Mouse (Mus musculus): ENCODE measurements at regions not wholly inside any gene's neighbourhood (a gene's known extent, or its start where the extent isn't known, plus 50 kb on each side); places are given as distances from the start of the nearest gene placed in this dataset.

DNA sequence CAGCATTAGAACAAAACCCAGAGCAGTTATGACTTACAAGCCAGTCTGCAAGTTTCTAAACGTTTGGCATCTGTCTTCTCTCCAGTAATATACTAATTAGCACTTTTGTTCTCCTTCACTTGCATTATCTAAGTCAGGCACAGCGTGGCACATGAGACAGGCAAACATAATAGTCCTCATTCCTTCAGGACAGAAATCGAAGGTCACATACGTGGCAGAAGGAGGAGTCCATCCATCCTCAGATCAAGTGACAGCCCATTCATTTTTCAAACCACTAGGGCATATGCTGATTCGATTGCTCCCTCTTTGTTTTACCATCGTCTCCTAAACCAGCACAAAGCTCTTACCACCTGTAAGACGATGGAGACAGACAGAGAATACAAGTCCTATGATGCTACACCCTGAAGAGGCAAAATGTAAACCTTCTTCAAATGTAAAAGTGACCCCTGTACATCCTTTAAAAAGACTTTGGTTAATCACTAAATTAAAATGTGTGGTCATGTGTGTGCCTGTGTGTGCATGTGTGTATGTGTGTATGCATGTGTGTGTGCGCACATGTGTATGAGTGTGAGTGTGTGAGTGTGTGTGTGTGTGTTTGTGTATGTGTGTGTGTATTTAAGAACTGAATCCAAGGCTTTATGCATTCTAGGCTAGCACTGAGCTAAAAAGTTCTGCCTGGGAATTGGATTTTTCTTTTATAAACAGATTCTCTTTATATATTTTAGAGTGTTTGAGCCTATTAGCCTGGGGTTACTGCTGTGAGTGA is 90.9 kb upstream of the Klf12 start:
- ChIA-PET POLR2A (no interaction called here), CTCF (no interaction called here)

DNA sequence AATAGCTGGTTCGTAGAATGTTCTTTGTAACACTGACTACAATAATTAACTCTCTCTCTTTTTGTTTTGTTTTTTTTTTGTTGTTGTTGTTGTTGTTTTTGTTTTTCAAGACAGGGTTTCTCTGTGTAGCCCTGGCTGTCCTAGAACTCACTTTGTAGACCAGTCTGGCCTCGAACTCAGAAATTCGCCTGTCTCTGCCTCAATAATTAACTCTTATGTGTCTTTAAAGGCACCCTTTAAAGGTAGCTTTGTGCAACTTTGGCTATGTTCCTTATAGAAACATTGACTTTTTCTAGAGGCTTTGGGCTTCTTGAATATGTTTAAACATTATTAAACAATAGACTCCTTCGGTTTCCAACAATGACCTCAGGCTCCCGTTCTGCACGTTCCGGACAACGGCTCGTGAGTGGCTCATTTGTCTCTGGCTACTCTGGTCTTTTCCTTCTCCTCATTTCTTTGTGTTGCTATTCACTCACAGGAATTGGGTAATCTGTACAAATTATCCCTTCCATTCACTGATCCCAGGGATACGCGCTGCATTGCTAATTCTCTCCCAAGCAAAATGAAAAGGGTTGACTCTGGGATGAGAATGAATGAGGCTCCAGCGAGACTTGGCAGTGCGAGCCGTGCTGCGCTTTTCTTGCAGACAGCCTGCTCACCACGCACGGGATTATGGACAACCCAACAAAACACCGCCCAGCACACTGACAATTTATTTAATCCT is 90.2 kb upstream of the Klf12 start:
- POLR2A ChIA-PET = no interaction called here
- CTCF ChIA-PET = interaction anchor here in 1 of 4 experiments (0.7 kb wide), 1 partner anchor 916 kb away, joined by 3 read pairs; no protein-coding TSS in a partner anchor

DNA sequence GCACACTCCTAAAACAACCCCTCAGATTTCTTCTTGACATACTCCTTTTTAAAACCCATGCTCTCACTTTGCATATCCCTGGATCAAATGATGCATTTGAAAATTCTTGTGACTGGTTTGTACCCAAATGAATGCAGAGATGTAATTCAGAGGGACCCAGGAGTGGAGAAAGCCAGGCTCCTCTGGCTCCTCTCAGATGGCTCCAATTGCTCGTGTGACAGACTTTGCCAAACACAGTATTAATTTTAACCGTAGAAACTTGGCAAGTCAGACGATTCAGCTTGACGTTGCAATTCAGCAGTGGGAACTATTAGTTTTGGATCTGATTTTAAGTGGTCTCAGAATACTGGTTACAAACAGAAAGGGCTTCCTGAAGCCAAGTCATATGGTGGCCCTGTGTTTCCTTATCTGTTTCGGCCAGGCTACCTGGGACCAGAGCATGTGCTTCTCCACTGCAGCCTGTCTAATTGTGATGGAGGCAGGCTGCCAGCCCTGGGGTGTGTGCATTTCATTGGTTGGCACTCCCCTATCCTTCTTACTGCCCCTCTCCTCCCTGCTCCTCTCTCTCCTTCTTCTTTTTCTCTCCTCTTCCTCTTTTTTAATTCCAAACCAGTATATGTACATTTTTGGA is 81.9 kb upstream of the Klf12 start:
- CTCF ChIA-PET = no interaction called here
- POLR2A ChIA-PET = no interaction called here

DNA sequence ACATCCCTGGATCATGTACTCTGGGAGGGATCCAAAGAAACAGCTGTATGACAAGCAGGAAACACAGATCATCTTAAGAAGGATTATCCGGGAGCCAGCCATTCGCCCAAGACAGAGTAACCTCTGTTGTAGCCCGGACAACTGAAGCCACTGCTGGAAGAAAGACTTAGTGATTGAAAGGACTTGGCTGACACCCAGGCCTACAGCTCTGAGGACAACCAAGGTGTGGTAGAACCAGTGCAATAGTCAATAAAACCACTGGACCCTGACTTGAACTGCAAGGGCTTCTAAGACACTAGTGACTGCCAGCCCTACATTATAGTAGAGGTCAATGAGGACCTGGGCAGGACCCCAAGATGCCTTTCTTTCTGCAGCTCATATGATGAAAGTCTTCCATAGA is 78.3 kb upstream of the Klf12 start:
- ChIA-PET CTCF (no interaction called here), POLR2A (no interaction called here)

DNA sequence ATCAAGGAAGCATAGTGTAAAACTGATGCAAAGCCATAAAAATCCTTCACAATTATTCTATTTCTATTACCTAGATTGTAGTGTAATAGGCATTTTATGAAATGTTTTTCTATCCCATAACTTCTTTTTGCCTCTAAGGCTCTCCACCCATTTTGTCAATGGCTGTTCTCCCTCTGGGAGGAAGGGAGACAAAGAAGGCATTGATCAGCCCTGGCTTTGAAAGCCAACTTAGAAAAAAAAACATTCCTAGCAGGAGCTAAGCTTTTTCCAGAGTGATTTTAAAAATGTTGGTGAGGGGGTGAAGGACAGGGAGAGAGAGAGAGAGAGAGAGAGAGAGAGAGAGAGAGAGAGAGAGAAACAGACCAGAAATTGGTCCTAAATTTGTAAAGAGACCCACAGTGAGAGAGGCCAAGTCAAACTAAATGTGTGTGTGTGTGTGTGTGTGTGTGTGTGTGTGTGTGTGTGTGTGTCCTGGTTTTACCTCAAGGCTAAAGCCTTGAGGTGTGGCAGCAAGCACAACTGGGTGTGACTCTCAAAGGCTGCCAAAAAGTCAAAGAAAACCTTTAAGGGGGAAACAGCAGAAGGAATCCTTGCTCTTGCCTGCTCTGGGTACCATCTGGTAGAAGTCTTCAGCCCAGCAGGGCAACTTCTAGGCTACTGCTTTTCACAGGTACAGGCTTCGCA is 77.0 kb upstream of the Klf12 start:
- POLR2A ChIA-PET = no interaction called here

DNA sequence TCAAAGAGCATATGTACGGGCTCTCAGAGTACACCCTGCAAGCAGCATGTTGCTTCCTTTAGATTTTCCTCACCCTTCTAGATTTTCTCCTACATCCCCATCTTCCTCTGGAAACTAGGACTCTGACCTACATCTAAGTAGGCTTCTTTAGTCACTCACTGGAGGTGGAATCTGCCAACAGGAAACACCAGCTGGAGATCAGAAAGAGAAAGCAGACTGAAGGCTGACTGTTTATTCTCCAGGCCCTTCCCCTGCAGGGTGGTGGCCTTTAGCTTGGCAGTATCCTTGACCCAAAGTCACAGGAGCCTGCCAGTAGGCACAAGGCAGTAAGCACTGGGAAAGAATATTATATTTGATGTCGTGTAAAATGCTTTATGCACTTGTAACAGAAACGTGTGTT is 75.4 kb upstream of the Klf12 start:
- POLR2A ChIA-PET = interaction anchor here in 2 of 4 experiments (0.5 to 1.5 kb wide), 2 partner anchors 10 to 171 kb away, joined by 3 to 4 read pairs; no protein-coding TSS in a partner anchor
- CTCF ChIA-PET = no interaction called here

More for the DNA sequence above, 77.0 kb upstream of the Klf12 start:
- CTCF ChIA-PET = interaction anchor here in 2 of 4 experiments (0.6 to 0.7 kb wide), 2 partner anchors 351 to 1588 kb away, joined by 3 to 4 read pairs; no protein-coding TSS in a partner anchor

DNA sequence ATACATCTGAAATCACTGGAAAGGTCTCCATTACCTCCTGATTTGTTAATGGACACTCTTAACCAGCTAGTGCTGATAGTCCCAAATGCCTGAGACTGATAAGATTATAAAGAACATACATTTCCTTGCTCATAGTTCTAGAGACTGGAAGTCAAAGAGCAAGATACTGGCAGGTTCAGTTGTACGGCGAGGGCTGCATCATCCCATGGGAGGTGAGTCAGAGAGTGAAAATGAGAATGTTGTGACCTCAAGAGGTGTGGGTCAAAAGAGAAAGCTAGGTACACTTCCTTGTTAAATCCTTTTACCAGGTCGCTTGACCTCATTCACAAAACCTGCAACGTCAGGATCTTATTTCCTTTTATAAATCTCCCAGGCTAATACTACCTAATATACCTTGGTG is 72.7 kb upstream of the Klf12 start:
- POLR2A ChIA-PET = no interaction called here
- CTCF ChIA-PET = no interaction called here

DNA sequence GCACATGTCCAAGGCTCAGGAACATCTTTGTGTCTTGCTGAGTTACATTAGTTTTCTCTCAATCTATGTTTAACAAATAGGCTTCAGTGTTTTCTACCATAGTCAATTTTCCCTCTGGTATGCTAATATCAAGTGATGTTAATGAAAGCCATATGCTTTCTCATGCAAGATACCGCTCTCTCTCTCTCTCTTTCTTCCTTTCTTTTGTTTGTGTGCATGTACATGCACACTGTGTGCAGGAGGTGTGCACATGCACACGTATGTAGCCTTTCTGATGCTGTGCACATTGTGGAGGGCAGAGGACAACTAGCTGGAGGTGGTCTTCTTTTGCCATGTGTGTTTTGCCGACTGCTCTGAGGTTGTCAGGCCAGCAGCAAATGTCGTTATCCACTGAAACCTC is 69.0 kb upstream of the Klf12 start:
- ChIA-PET POLR2A (interaction anchor here in 1 of 4 experiments (1.1 kb wide), 1 partner anchor 68 kb away, joined by 4 read pairs; no protein-coding TSS in a partner anchor), CTCF (no interaction called here)

DNA sequence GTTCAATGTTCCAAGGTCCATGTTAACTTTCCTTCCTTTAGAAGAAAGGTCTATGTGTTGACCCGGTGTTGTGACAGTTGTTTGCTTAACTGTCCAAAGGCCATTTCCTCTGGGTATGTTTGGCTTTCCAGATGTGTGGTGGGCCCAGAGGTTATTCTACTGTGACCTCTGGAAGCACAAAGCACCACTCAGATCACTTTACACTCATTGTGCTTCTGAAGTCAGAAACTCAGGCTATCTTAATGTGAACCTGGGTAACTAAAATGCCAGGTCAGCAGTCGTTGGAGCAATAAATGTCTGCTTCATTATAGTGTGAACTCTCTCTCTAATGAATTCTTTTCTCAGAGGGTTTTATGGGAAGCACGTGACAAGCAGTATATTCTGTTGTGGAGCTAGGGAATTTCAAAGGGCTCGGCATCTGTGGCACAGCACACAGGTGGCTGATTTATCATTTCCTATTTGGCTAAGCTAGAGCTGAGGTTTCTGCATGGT is 68.5 kb upstream of the Klf12 start:
- ChIA-PET CTCF (no interaction called here), POLR2A (interaction anchor here in 1 of 4 experiments (1.1 kb wide), 1 partner anchor 68 kb away, joined by 4 read pairs; no protein-coding TSS in a partner anchor)

DNA sequence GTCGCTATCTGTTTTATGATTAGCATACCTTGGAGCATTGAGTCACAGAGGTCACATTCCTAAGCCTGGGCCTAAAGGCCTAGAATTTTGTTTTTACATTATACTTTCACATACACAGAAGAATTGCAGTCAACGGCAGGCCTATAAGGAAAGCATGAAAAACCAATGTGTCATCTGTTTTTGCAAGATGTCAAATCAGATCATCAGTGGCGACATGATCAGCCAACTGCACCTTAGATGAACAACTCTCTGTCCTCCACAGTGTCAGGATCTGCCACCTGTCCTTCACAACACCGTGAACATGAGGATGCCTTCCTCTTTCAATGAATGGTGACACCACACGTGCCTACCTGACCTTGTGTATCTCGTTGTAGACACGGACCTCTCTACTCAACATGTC is 66.5 kb upstream of the Klf12 start:
- ChIA-PET CTCF (no interaction called here), POLR2A (no interaction called here)

DNA sequence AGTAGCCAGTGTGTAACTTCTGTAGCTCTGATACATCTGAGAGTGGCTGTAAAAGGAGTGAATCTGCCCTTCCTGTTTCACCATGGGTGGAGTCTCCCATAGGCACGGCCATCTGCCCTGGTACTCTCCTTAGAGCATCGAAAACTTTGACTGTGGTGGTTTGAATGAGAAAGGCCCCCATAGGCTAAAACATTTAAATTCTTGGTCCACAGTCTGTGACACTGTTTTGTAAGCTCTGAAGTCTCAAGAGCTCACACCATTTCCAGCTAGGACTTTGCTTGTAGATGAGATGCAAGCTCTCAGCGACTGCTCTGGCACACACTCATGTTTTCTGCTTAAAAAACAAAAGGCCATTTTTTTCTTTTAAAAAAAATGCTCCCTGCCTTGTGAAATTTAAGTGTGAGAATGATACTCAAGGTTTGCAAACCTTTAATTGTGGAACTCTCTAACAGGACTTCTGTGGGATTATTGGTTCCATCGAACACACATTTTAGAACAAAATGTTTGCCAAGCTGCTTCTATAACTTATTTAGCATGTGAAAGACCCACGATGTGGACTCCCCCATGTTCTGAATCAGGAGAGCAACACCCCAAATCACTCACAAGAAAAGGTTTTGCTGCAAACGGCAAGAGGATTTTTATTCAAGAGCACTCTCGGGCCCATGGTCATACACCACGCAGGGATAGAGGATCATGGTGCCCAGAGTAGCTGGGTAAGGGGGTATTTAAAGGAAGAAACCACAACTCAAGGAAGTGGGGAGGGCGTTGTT is 65.7 kb upstream of the Klf12 start:
- POLR2A ChIA-PET = interaction anchor here (0.6 to 1.3 kb wide), 8 partner anchors 9 to 220 kb away, joined by 3 to 5 read pairs (median 4); partner anchors contain the start of gene Klf12 (in 2 of the 4)
- CTCF ChIA-PET = no interaction called here

DNA sequence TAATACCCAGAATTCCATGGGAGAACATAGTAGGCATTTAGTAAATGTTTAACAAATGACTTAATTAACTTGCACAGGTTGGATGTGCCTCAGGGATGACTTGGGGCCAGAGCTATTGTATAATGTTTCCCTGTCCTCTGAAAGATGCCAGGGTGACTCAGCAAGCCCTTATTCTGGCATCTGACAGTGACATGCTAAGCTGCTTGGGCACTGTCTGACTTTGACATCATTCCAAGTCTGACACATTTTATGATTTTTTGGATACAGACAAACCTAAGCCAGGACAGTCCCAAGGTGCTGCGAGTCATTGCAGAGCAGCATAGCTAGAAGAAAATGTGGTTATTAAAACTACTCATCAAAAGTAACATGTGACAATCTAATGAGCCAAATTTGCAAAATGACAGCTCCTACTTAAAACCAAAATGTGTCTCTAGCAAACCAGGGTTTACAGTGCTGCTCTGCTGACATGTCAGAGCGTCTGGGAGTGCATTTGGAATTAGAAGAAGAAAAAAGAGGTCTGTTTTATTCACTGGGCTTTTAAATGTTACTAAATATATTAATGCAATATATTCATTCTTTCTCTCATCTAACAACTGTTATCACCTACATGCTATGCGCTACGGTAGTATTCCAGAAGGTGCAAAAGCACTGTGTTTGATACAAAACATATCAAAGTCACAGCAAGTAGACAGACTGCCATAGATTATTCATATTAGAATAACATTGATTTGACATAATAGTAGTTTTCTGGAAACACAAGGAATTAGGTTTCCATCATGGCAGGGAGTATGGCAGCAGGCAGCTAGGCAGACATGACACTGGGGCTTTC is 64.1 kb upstream of the Klf12 start:
- CTCF ChIA-PET = no interaction called here
- POLR2A ChIA-PET = interaction anchor here in 1 of 4 experiments (1.3 kb wide), 1 partner anchor 62 kb away, joined by 4 read pairs; no protein-coding TSS in a partner anchor

DNA sequence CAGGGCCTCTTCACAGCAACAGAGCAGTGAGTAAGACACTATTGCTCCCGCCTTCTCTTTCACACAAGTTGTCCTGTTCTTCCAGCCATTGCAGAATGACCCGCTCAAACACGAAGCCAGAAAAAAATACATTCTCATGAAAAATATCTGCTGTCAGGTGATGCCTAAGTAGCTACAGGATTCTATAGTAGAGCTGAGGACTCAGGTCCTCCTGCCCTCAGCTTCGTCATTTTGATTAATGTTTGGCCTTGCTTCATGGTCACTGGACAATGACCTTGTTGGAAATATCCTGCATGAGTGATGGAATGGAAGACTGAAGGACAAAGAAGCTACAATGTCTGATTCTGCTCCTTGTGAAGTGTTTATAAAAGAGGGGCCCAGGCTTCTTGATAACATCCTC is 52.4 kb upstream of the Klf12 start:
- ChIA-PET CTCF (no interaction called here), POLR2A (interaction anchor here in 1 of 4 experiments (0.7 kb wide), 1 partner anchor 51 kb away, joined by 3 read pairs; no protein-coding TSS in a partner anchor)
